Mouse (Mus musculus) spleen, adult 2 months (tissue): ENCODE measurements at regions not wholly inside any gene's neighbourhood (a gene's known extent, or its start where the extent isn't known, plus 50 kb on each side); places are given as distances from the start of the nearest gene placed in this dataset.

Source experiments
- CTCF ChIP-seq: fragments of 200-500 bp; IDR thresholded peaks from 2 replicates; pipeline ENCODE4 v1.5.1; 2011; ENCODE audit warnings: mild to moderate bottlenecking, inconsistent platforms; ENCODE audit not compliant: insufficient read depth, insufficient read length, insufficient replicate concordance; ENCODE audit errors: extremely low read depth
- POLR2A ChIP-seq: fragments of 200-500 bp; IDR thresholded peaks from 2 replicates; pipeline ENCODE4 v1.6.1; 2011; ENCODE audit warnings: low read depth, low read length, inconsistent platforms

- no peak for TF ChIP-seq CTCF
- no peak for TF ChIP-seq POLR2A
Observed at GRCm38 (mm10) chr14:120797916-120798490, 113.0 kb upstream of the Ipo5 start.
